Mouse (Mus musculus): ENCODE data around the gene Btbd35f12.
"Not testable (repeated sequence)": the region's sequence is repeated elsewhere in the genome, so short reads cannot be mapped to it uniquely, and the experiment has no call there.

Gene Btbd35f12

GRCm38 (mm10) chrX:33313079-33313478 lies at the start of gene Btbd35f12:
Gene Btbd35f12 (plus strand): TSS chrX:33313379.
- not testable (repeated sequence) for DNase-seq (ENCODE audit: low read depth)

GRCm38 (mm10) chrX:33353254-33353653 lies 40.1 kb downstream of the Btbd35f12 start:
- not testable (repeated sequence) for DNase-seq (ENCODE audit: low read depth)
